Mouse (Mus musculus) adrenal gland, adult 18-20 months (tissue): ENCODE measurements around the gene Gm10799. TPM values are rescaled to one million over a fixed set of nuclear protein-coding genes. Genes with fewer than 3 reads are reported as not detected.
"Not testable (repeated sequence)": the region's sequence is repeated elsewhere in the genome, so short reads cannot be mapped to it uniquely, and the experiment has no call there.

Source experiments
- DNase-seq, 2 experiments: peaks; one replicate each; pipeline ENCODE4 v3.0.0; 2021 to 2022; ENCODE audit warnings: low spot score in 2 of 2
- total RNA-seq, 2 experiments: library from RNA; stranded (reverse); gene quantifications; 1 replicate in 1 of 2; 2 replicates in 1 of 2; pipeline ENCODE4 v1.2.3; 2021

The Gm10799 gene
- total RNA-seq, 2 experiments from 2014 or later, result not detected

DNA sequence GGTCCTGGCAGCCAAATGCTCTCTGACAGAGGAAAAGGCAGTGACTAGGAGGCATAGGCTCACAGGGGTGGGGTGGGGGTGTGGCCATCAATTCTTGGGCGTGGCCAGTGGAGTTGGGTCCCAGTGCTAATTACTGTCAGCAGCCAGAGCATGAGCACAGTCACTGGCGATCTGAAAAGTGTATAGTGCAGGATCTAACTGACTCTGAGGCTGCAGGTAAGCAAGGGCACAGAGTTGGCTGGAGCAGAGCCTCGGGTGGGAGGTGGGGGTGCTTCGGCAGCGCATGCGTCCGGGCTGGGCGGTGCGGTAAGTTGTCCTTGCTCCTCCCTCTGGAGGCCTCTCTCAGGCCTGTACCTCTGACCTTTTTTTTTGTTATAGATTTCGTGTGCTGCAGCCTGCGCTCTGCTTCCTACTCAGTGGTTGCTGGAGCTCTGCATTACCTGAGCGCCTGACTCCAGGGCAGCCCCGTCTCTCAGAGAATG lies 1.4 kb upstream of the Gm10799 start, which contains the start of gene Cd59b:
Gene Cd59b, plus strand, starts transcription at position 146 of the 482 bp plus-strand sequence.
- DNase-seq, result peak; percentile 45 to 49

DNA sequence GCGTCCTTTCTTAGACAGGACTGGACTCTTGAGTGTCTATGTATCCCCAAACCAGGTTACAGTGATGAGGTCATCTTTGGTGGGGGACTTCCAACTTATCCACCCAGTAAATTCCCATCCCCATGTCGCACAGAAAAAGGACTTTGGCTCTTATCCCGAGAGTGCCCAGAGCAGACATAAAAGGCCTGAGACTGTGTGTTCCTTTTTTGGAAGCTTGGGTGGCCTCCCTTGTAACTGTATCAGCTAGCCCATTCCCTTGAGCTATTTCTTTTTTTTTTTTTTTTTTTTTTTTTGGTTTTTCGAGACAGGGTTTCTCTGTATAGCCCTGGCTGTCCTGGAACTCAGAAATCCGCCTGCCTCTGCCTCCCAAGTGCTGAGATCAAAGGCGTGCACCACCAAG lies 2.8 kb downstream of the Gm10799 start, which contains the start of gene Gm10912:
Gene Gm10912, plus strand, starts transcription at position 301 of the 400 bp plus-strand sequence.
- DNase-seq, result not testable (repeated sequence)

DNA sequence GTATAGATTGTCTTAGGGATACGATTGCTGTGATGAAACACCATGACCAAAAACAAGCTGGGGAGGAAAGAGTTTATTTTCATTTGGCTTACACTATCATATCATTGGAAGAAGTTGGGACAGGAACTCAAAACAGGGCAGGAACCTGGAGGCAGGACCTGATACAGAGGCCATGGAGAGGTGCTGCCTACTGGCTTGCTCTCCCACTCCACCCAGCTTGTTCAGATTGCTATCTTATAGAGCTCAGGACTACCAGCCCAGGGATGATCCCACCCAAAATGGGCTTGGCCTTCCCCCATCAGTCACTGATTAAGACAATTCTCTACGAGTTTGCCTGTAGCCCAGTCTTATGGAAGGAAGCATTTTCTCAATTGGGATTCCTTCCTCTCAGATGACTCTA lies 4.2 kb downstream of the Gm10799 start:
- DNase-seq, result no peak

DNA sequence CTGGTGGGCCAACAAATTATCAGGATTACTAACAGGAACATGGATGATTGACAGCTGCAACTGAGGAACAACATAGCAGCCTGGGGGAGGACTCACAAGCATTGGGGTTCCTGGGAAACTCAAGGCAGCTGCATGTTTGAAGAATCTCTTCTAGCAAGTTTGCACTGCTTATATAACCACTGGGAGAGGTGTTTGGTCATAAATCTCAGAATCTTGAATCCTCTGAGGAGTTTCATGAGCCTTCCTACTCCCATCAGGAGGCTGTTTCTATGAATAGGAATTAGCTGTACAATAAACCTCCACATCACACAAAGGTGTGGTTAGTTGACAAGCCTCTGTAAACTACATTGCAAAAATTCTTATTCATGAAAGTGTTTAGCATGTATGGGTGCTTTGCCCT lies 5.7 kb downstream of the Gm10799 start:
- no peak for DNase-seq

DNA sequence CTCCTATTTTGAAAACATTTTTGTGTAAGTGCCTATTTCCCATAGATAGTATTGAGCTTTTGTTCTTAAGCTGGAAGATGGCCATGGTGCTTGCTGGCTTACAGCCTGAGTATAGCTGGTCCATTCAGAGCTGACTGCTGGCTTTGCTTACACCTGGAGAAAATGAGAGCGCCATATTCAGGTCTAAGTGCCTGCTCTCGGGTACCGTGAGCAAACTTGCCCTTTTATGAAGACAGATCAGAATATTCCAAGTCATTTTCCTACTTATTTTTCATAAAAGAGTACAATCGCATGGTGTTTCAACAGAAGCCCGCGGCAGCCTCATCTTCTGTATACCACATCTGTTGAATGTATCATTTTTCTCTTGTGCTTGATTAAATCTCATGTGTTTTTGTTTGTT lies 7.4 kb downstream of the Gm10799 start:
- DNase-seq, result no peak

DNA sequence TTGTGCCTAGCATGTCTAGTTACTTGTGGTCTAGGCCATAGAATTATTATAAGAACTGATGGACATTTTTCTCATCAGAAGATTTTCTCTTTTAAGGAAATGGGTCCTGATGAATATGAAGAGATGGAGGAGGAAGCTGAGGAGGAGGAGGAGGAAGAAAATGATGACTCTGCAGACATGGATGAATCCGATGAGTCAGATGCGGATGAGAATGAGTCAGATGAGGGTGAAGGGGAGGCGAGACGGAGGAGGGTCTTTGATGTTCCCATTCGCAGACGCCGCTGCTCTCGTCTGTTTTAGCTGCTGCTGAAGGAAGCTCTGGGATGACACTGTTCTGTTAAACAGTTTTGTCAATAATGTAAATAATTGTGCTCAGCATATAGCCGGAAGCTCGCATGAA lies 8.6 kb downstream of the Gm10799 start:
- DNase-seq, result no peak

DNA sequence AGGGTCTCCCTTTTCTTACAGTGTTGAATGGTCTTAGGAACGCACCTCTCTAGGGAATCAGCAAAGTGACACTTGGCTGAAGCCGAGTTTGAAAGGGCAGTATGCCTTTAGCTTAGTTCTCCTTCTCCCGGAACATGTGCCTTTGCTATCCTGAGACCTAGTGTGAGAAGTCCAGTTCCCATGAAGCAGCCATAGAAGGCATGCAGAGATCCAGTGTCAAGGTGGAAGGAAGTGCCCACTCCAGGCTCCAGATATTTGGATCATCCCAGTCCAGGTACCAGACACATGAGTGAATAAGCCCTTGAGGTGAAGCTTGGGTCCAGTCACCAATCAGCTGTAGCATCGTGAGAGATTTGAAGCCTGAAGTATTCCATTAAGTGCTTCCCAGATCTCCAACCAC lies 9.4 kb downstream of the Gm10799 start:
- DNase-seq, result no peak

DNA sequence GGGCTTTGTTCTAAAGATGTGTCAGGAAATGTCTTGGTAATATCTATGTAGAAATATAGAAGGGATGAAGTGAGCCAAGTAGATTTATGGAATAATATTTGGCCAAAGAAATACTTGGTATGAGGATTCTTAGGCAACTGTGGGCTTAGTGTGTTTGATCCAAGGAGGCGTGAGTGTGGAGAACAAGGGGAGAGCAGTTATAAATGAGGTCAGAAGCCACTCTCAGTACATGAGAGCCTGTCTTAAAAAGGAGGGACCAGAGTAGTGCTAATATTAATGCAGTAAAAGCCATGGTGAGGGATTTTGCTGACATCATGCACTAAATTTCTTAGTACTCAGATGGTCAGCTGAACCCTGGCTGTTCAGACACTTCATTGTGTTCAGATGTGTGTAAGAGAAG lies 10.0 kb downstream of the Gm10799 start:
- no peak for DNase-seq

DNA sequence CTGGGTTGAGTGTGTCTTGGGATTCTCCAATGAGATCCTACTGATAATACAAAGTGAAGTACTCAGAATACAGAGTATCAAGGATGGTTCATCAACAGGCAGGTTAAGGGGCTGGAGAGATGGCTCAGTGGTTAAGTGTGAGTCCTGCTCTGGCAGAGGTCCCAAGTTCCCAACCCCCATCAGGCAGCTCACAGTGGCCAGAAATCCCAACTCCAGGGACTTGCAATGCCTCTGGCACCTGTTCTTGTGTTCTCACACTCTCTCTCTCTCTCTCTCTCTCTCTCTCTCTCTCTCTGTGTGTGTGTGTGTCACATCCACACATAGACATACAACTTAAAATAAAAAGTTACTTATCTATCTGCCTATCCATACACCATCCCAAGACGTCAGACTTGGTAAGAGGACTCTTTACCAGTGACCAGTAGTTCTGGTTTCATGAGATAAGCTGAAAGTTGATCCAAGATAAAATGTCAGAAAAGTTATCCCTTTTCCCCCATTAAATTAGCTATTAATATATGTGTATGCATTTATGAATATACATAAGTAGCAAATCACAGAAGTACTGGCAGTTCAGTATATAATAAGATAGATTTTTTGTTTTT lies 23.8 kb downstream of the Gm10799 start:
- no peak for DNase-seq

DNA sequence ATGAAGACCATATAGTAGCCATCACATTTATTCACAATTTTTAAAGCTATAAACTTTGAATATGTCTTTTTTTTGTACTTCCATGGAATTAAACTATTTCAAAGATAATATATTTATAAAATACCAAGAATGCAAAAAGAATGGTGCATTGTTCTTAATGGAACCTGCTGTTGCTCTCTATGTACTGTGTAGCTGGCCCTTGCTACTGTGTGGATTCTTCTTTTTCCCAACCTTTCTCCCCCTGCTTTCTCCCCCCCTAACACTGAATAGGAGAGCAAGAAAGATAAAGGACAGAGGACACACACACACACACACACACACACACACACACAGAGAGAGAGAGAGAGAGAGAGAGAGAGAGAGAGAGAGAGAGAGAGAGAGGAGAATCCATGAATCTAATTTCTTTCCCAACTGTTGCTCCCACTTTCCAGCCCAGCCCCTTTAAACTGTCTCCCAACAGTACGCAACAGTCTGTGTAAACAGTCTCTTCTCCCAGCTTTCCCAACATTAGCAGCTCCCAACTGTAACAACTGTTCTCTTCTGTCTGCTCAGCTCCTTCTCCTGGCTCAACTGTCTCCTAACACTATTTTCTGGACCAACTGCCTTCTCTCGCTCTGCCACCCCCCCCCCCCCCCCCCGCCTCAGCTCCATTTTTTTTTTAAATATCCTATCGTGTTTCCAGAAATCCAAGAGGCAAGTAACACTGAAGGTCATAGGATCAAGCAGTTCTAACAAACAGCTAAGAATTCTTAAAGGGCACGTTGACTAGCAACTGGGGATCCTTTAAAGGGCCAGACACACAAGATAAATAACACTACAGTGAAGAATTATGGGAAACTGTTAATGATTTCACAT lies 24.5 kb downstream of the Gm10799 start:
- DNase-seq, result no peak

DNA sequence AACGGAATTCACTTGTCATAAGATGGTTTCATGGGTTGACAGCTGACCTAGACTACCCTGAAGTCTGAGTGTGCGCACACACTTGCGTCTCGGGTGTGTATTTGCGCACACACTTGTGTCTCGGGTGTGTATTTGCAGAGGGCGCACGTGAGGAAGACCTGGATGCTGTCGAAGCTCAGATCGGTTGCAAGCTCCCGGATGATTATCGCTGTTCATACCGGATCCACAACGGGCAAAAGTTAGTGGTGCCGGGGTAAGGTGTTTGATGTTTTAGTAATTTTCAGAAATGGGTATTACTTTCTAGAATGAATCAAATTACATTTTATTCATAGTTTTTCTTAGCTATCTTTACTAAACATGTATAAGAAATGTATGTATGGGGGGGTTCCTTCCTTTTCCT lies 25.6 kb downstream of the Gm10799 start:
- no peak for DNase-seq

DNA sequence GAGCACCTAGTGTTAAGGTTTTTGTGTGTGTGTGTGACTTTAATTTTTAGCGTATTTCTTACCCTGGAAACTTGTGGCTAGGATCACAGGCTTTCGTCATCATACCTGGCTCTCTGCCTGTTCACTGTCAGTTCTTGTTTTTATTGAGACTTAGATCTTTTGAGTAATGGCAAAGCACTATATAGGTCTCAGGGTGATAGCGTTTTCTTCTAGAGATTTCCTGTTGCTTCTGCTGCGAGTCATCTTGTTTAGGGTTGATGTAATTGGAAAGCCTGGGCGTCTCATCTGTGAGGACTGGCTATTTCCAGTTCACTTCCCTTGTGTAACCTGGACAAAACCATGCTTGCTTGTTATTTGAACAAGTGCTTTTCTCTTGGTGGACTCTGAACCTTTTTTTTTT lies 26.7 kb downstream of the Gm10799 start:
- DNase-seq, result peak in 1 of 2 experiments; percentile 18

DNA sequence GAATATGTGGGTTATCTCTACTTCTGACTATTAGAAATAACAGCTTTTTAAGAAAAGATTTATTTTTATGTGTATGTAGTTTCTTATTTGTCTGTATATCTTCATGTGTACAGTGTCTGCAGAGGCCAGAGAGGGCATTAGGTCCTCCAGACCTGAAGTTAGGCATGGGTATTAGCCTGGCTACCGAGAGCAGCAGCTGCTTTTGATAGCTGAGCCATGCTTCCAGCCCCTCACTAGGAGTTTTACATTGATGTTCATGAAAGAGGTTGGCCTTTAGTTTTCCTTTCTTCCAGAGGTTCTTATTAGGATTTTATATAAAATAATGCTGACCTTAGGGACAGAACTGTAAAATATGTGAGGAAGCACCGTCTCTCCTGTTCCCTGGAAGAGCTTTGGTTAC lies 30.1 kb downstream of the Gm10799 start:
- DNase-seq, result no peak

DNA sequence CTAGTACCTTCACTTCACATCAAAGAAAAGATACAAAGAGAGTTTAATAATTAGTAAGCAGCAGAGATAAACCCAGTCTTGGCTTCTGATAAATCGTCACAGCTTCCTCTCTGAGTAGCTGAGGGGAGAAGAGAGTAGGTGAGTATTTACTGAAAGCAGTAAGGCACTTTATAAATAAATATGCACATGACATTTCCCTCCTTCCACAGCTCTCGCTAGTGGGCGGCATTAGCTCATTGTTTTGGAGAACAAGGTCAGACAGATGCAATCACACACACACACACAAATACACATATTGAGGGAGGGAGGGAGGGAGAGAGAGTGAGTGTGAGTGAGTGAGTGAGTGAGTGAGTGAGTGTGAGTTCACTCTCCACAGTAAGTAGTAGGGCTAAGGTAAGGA lies 32.0 kb downstream of the Gm10799 start:
- no peak for DNase-seq

DNA sequence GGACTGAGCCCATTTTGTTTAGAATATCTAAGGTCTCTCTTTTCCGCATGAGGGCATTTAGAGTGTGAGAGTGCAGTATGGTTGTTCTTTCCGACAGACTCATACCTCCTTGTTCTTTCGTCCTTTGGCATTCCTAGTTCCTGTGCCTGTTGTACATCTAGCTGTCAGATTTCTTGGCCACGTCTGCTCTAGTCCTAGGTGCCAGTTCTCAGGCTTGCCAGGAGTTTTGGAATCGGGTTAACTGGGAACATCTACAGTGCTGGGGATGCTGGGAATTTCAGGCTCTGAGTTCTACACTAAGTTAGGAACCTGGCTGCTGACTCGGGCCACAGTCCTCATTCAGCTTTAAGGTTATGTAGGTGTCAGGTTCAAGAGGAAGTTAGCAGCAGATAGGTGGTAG lies 32.8 kb downstream of the Gm10799 start:
- DNase-seq, result no peak

DNA sequence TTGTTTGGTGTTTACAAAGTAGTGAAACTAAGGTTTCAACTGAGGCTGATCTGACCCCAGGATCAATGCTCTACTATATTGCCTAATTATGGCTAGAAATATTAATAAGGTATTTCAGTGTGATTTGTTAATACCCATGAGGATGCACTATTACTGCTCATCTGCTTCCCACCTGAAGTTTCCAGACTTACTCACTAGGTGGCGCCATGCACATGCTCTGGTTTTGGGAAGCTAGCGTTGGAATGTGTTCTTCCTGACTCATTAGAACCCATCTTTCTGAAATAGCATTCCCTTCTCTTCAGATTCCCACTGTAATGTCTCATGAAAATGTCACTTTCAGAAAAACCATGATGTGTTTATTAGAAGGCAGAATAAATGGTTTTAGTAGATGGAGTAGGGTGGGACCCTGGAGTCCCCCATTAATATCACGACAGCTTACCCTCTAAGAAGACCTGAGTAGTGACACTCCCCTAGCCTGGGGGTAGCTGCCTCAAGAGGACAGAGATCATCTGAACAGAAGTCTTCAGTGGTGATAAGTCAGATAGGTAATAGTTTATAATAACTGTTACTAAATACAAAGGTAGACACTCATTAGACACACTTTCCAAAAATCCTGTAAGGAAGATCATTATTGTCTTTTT lies 33.4 kb downstream of the Gm10799 start:
- DNase-seq, result peak; percentile 65 to 72

DNA sequence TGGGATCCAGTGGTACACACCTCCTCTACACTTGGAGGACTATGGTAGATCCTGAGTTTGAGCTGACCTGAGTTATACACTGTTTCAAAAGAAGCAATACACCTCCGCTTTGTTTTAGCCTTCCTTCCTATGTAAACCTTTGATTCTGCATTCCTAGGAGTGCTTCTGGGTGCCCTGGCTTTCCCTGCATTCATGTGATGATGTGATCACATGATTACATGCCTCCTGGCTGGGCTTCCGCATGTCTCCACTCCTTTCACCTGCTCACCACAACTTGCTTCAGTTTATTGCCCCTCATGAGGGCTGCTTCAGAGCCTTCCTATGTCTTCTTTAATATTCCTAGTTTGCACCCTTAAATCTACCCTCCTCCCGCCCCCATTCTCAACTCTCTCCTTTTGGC lies 36.3 kb downstream of the Gm10799 start:
- no peak for DNase-seq

DNA sequence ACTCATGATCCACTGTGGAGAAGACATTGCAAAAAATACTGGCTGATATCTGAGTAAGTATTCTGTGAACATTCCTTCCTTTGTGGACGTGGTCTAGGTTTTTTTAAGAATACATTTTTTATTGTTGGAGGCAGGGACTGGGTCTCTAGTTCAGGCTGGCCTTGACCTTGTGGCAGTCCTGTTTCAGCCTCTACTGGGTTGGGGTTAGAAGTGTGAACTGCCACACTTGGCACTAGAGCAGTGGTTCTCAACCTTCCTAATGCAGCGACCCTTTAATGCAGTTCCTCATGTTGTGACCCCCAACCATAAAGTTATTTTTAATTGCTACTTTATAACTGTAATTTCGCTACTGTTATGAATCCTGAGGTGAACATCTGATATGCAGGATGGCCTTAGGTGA lies 38.0 kb downstream of the Gm10799 start:
- DNase-seq, result no peak

DNA sequence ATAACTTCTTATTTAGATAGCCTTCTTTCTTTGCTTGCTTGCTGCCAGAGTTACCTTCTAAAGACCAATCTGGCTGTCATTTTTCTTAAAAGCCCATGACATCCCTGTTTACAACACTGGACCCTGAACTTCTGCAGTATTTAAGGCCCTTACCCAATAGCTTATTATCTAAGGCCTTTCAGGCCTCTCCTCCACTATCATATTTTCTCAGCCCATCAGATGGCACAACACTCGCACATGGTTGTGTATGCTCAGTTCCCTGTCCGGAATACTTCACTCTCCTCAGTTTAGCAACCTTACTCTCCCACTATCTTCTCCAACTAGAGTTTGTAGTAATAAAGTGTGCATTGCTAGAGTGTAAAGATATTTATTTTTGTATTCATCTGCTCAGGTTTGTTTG lies 39.3 kb downstream of the Gm10799 start:
- DNase-seq, result no peak

DNA sequence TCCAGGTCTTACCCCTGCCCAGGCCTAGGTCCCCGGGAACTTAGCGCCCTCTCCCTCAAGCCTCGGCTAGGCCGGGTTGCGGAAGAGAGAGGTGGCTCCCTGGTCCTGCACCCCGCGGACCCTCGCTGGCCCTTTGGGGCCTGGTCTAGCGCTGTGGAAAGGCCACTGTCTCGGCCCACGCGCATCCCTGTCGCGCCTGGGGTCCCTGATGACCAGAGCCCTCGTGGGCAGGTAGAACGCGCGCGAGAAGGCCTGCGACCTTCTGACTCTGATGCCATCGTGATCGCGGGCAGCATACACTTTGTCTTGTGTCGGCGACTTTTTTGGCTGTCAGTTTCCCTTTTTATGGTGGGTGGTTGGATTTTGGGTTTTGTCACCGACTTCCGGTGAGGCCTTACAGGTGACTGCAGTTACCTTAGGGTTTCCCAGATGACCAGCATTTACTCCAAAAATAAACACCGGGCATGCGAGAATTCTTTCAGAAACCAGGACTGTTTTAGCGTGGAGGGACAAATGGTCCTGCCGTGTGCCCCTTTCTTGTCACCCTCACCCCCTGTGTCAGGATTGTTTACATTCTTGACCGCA lies 40.1 kb downstream of the Gm10799 start, which contains the start of gene 4931422A03Rik:
Gene 4931422A03Rik, minus strand, starts transcription at position 223 of the 585 bp plus-strand sequence.
- DNase-seq, result no peak

DNA sequence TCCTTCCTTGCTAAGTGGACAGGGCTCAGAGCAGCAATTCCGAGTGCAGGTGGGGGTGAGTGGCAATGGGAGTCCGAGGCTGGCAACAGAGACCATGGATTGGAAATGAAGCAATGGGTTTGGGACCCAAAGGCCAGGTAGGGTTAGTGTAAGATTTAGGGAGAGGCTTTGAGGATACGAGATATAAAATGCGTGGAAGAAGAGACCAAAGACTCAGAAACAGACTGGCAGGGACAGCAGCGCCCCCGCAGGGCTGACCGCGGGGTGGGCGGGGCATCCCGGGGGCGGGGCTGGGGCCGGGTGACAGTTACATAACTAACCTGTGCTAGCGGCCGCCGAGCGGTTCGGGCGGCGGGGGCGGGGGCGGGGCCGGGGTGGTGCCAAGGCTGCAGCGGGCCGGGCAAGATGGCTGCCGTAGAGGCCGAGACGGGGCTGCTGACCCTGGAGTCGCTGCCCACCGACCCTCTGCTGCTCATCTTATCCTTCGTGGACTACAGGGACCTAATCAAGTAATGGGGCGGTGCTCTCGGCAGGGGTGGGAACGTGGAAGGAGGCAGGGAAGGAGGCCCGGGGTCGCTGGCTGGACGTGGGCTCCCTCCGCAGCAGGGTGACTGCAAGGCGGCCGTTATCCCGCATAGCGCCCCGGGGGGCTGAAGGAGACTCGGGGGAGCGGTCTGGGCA lies 40.8 kb downstream of the Gm10799 start, which contains the start of gene Fbxo3:
Gene Fbxo3, plus strand, starts transcription at position 264 of the 681 bp plus-strand sequence.
- peak; percentile 79 to 86 for DNase-seq
